Mouse (Mus musculus) CH12.LX (cell line): ENCODE data around the gene Arl15.

Source experiments
- CTCF ChIP-seq, 2 experiments: IDR thresholded peaks in 1 of 2; conservative IDR thresholded peaks in 1 of 2; 2 replicates each; pipeline ENCODE4 v1.5.1; 2011 to 2012; ENCODE audit warnings: low read depth in 2 of 2, low read length in 2 of 2, improper control_type of control experiment in 1 of 2, inconsistent platforms in 1 of 2, mild to moderate bottlenecking in 1 of 2, moderate library complexity in 1 of 2
- GABPA ChIP-seq: IDR thresholded peaks from 2 replicates; pipeline ENCODE4 v1.6.1; 2012; ENCODE audit warnings: low read depth, low read length, improper control_type of control experiment, inconsistent platforms; ENCODE audit not compliant: insufficient replicate concordance
- HCFC1 ChIP-seq: IDR thresholded peaks from 2 replicates; pipeline ENCODE4 v1.6.1; 2012; ENCODE audit warnings: low read depth, mild to moderate bottlenecking, inconsistent platforms, low read length, improper control_type of control experiment
- POLR2A ChIP-seq: IDR thresholded peaks from 2 replicates; pipeline ENCODE4 v1.6.1; 2011; ENCODE audit warnings: low read depth, mild to moderate bottlenecking, improper control_type of control experiment, low read length

GRCm38 (mm10) chr13:113821891-113822290, 27.6 kb downstream of the Arl15 start:
- no peak for TF ChIP-seq CTCF (conservative IDR thresholded peaks at IDR 0.05 in 1 of 2, IDR thresholded peaks at IDR 0.05 in 1 of 2; ENCODE audit: low read depth in 2 of 2, low read length in 2 of 2)
- TF ChIP-seq HCFC1, result no peak
- TF ChIP-seq GABPA, result no peak
- TF ChIP-seq POLR2A, result no peak
